Mouse (Mus musculus) stomach, postnatal 0 days (tissue): ENCODE measurements around the gene Rhcg. TPM values are rescaled to one million over a fixed set of nuclear protein-coding genes. Genes with fewer than 3 reads are reported as not detected.
A peak's percentile ranks its signal among the peaks of the same experiment; 100 is the strongest.

Experiments used
- ATAC-seq: fragments of 200-750 bp; cut with Nextera tagmentation; 2 replicates; pipeline ENCODE4 v1.8.0; 2017; ENCODE audit not compliant: low FRiP score, low TSS enrichment
- DNase-seq: peaks from one replicate; pipeline ENCODE4 v3.0.0-alpha.2; 2016; ENCODE audit warnings: low spot score
- H3K27ac ChIP-seq: fragments of 300-500 bp; sonication (generic); replicated peaks from 2 replicates; pipeline ENCODE4 v1.5.1; 2014; ENCODE audit warnings: mild to moderate bottlenecking, control low read depth
- H3K27me3 ChIP-seq: fragments of 300-500 bp; sonication (generic); 2 replicates; pipeline ENCODE4 v1.6.1; 2014; ENCODE audit warnings: low read length; ENCODE audit not compliant: control insufficient read depth, insufficient read depth
- H3K36me3 ChIP-seq: fragments of 300-500 bp; sonication (generic); 2 replicates; pipeline ENCODE4 v1.6.1; 2014; ENCODE audit warnings: low read length, mixed read lengths; ENCODE audit not compliant: control insufficient read depth, insufficient read depth
- H3K4me1 ChIP-seq: fragments of 300-500 bp; sonication (generic); replicated peaks from 2 replicates; pipeline ENCODE4 v1.6.1; 2014; ENCODE audit warnings: antibody characterized with exemption; ENCODE audit not compliant: control insufficient read depth, insufficient read depth
- H3K4me2 ChIP-seq: fragments of 300-500 bp; sonication (generic); replicated peaks from 2 replicates; pipeline ENCODE4 v1.6.1; 2014; ENCODE audit warnings: low read depth, mild to moderate bottlenecking, control low read depth, moderate library complexity
- H3K4me3 ChIP-seq: fragments of 300-500 bp; sonication (generic); 2 replicates; pipeline ENCODE4 v1.5.1; 2014; ENCODE audit warnings: low read depth, low read length, control low read depth
- H3K9ac ChIP-seq: fragments of 300-500 bp; sonication (generic); 2 replicates; pipeline ENCODE4 v1.6.1; 2014; ENCODE audit warnings: mild to moderate bottlenecking, low read length, control low read depth, mixed read lengths
- H3K9me3 ChIP-seq: fragments of 300-500 bp; sonication (generic); 2 replicates; pipeline ENCODE4 v1.6.1; 2016; ENCODE audit warnings: low read length; ENCODE audit not compliant: control insufficient read depth
- CTCF ChIP-seq: IDR thresholded peaks from 2 replicates; pipeline ENCODE4 v1.5.1; 2016; ENCODE audit warnings: antibody characterized with exemption, low read depth, mild to moderate bottlenecking, moderate library complexity
- EP300 ChIP-seq: optimal IDR thresholded peaks from 2 replicates; pipeline ENCODE3; 2016; ENCODE audit warnings: antibody characterized with exemption
- WGBS: fragments of 180-500 bp; shearing (Covaris S2); extraction: QIAGEN DNeasy Blood & Tissue Kit; methylation state at CpG from one replicate; pipeline ENCODE4 v1.1.7; 2014; 5-methylcytosine and 5-hydroxymethylcytosine counted together
- polyA plus RNA-seq: library from polyadenylated mRNA; unstranded; fragments of >200 nt; fragmentation: Nextera tagmentation; extraction: Ambion mirVana; gene quantifications from 2 replicates; pipeline ENCODE4 v1.2.1, GENCODE M21; 2015

The Rhcg gene
- polyA plus RNA-seq, 1 experiment from 2014 or later: 0.08 TPM

DNA sequence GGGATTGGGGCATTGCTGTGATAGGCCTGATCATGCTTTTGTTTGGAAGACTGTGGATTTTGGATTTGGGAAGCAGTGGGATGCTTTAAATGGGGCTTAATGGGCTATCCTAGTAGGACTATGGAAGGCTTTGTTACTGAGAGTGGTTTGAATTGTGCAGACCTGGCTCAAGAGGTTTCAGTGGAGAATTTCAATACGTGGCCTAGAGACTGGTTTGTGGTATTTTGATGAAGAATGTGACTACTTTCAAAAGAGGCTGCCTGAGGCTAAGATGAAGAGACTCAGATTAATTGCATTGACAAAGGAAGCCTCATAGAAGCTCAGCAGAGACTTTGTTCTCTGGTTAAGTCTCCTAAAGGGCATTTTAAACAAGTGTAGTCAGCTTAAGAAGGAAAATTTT lies 37.1 kb upstream of the Rhcg start:
- no peaks in the 10 kb centered on the region for H3K4me1 ChIP-seq
- no peaks in the 10 kb centered on the region for H3K9me3 ChIP-seq
- no peak overlapping the region for H3K27ac ChIP-seq
- 59% methylated on average over 1 of the region's 1 CpGs for WGBS
- no peak overlapping the region for H3K9ac ChIP-seq
- H3K27me3 ChIP-seq: no peaks in the 10 kb centered on the region
- no peak for ATAC-seq
- H3K36me3 ChIP-seq: no peaks in the 10 kb centered on the region
- TF ChIP-seq CTCF (no peak), EP300 (no peak)
- DNase-seq: no peak
- H3K4me2 ChIP-seq: no peak overlapping the region
- H3K4me3 ChIP-seq: no peak overlapping the region

DNA sequence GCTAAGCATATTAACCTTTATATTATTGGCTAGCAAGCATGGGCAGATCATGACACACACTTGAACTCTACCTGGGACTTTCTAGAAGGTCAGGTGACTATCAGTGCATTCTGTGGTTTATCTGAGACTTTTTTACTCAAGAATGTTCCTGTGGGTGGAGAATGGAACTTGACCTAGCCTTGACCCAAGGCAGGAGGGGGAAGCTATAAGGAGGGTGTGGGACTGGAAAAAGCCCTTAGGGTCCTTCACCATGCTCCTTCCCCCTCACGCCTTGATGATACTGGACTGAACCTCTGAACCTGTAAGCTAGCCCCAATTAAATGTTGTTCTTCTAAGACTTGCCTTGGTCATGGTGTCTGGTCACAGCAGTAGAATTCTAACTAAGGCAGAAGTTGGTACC lies 36.7 kb upstream of the Rhcg start:
- TF ChIP-seq CTCF (no peak), EP300 (no peak)
- H3K4me1 ChIP-seq: no peaks in the 10 kb centered on the region
- no peaks in the 10 kb centered on the region for H3K27me3 ChIP-seq
- H3K27ac ChIP-seq: no peak overlapping the region
- ATAC-seq (no peak), DNase-seq (no peak)
- 94% methylated on average over 1 of the region's 1 CpGs for WGBS
- no peak overlapping the region for H3K4me2 ChIP-seq
- no peak overlapping the region for H3K4me3 ChIP-seq
- H3K9ac ChIP-seq: no peak overlapping the region
- H3K36me3 ChIP-seq: no peaks in the 10 kb centered on the region
- H3K9me3 ChIP-seq: no peaks in the 10 kb centered on the region

DNA sequence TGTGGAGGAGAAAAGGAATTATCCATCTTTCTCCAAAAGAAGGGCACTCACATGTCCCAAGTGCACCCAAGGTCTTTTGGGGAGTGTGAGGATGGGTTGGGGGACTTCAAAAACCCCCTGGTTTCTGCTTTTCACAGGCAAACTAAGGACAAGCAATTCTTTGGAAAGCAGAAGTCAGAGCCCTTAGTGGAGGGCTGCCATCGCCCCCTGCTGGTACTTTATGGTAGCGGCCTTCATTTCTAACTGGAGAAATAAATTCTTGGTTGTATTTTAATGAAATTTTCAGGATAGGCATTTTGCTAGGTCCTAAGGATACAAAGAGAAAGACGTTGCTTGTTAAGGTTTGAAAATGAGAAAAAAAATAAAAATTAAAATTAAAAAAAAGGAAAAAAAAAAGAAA lies 31.5 kb upstream of the Rhcg start:
- no peaks in the 10 kb centered on the region for H3K36me3 ChIP-seq
- no peaks in the 10 kb centered on the region for H3K4me1 ChIP-seq
- WGBS: 4% methylated on average over 3 of the region's 3 CpGs
- no peaks in the 10 kb centered on the region for H3K9me3 ChIP-seq
- TF ChIP-seq CTCF (peak; percentile 85), EP300 (no peak)
- DNase-seq (peak; percentile 48), ATAC-seq (no peak)
- no peak overlapping the region for H3K9ac ChIP-seq
- no peak overlapping the region for H3K4me3 ChIP-seq
- H3K4me2 ChIP-seq: no peak overlapping the region
- H3K27ac ChIP-seq: no peak overlapping the region
- H3K27me3 ChIP-seq: no peaks in the 10 kb centered on the region

DNA sequence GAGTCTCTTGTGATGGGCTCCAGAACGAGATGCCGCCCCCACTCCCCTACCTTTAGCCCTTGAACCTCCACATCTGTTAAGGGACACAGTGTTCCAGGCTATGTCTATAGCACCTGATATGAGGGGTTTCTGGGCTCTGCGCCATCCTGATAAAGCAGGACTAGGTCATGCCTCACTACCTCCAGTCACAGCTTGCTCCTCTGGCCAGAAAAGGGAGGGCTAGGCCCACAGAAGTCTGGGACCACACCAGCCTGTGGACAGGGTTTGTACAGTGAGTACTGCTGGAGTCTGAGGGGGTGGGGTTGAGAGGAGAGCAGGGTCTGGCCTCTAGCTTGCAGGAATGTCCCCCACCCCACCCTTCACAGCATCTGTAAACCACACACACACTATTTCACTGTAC lies 29.8 kb upstream of the Rhcg start:
- H3K4me2 ChIP-seq: no peak overlapping the region
- ATAC-seq (no peak), DNase-seq (no peak)
- no peaks in the 10 kb centered on the region for H3K4me1 ChIP-seq
- no peak overlapping the region for H3K27ac ChIP-seq
- no peaks in the 10 kb centered on the region for H3K36me3 ChIP-seq
- H3K4me3 ChIP-seq: no peak overlapping the region
- TF ChIP-seq CTCF: no peak
- no peak for TF ChIP-seq EP300
- H3K9ac ChIP-seq: no peak overlapping the region
- 85% methylated on average over 3 of the region's 3 CpGs for WGBS
- no peaks in the 10 kb centered on the region for H3K9me3 ChIP-seq
- H3K27me3 ChIP-seq: no peaks in the 10 kb centered on the region

DNA sequence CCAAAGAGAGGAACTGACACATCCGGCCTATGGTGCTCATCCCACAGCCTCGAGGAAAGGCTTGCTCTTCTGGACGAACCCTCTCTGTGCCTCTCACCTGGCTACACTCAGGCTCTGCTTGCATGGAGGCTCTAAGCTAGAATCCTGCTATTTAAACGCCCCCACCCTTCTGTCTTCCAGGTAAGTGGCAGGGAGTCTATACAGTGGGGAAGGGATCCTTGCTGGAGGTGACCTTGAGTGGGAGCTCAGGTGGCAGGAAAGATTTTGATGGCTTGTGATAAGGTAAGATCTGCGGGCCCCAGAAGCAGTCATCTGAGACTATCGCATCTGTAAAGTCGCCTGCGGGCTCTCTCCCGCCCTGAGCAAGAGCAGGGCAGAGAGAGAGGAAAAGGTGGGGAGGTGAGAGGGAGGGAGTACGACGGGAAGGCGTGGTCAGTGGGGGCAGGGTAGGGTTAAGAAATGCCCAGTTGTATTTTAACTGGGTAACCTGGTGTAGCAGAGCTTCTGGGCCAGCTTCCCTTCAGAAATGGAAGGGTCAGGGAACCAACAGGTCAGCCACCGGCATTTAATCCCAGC lies 14.4 kb upstream of the Rhcg start:
- TF ChIP-seq EP300: no peak
- TF ChIP-seq CTCF: no peak
- Histone ChIP-seq H3K27me3 (no peaks in the 10 kb centered on the region), H3K36me3 (no peaks in the 10 kb centered on the region), H3K9ac (no peak overlapping the region), H3K27ac (no peak overlapping the region), H3K4me3 (no peak overlapping the region), H3K9me3 (no peaks in the 10 kb centered on the region), H3K4me2 (no peak overlapping the region), H3K4me1 (no peaks in the 10 kb centered on the region)
- ATAC-seq: no peak
- 20% methylated on average over 13 of the region's 13 CpGs for WGBS
- DNase-seq: no peak

DNA sequence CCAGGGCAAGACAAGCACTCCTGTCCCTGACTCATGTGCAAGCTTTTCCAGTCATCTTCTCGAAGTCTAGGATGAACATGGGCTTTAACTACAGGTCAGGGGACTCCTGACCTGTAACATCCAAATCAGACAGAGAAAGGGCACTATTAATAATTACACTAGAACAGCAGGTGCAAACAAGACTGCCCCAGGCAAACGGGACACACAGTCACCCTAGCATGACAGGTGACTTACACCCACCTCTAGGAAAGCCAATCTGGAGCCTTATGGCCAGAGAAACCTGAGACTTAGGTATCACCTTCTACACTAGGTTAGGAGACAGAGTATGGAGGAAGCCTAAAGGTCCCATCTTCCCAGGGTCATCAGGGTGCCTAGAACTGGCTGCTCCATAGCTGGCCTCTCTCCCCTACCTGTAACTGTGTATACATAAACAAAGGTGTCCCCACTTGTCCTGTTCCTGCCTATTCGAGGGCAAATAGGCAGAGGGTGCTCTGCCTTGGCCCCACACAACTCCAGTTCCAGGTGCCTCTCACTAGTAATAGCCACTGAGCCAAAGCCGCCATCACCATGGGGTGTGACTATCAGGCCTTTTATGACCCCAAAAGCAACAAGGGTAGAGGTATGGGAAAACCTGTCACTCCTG lies 10.9 kb upstream of the Rhcg start:
- 55% methylated on average over 4 of the region's 4 CpGs for WGBS
- no peaks in the 10 kb centered on the region for H3K4me1 ChIP-seq

More for the DNA sequence above, 10.9 kb upstream of the Rhcg start:
- Histone ChIP-seq H3K9me3 (no peaks in the 10 kb centered on the region), H3K27me3 (no peaks in the 10 kb centered on the region), H3K4me2 (no peak overlapping the region), H3K27ac (no peak overlapping the region), H3K9ac (no peak overlapping the region), H3K36me3 (no peaks in the 10 kb centered on the region), H3K4me3 (no peak overlapping the region)
- DNase-seq: no peak
- TF ChIP-seq CTCF: no peak
- no peak for TF ChIP-seq EP300
- ATAC-seq: no peak
